Mouse (Mus musculus): ENCODE measurements around the gene Gata3. TPM values are rescaled to one million over a fixed set of nuclear protein-coding genes. Genes with fewer than 3 reads are reported as not detected.

Gata3 gene
- polyA plus RNA-seq, 1 experiment from 2014 or later: 21.7 TPM

GRCm38 (mm10) chr2:9876621-9877325 lies 13.1 kb downstream of the Gata3 start:
- 2% methylated on average over 31 of the region's 31 CpGs for WGBS
- Histone ChIP-seq H3K36me3 (0 out of 2 replicates have a peak, but pooled peaks cover 4% of the 10 kb centered on the region), H3K27me3 (ENCODE audit: insufficient read depth, poor library complexity, severe bottlenecking) (peaks cover 70% of the 10 kb centered on the region), H3K27ac (peak overlapping the region; percentile 84), H3K9me3 (no peaks in the 10 kb centered on the region), H3K4me3 (peak overlapping the region; percentile 71), H3K4me1 (peaks cover 49% of the 10 kb centered on the region)
- DNase-seq (ENCODE audit: low spot score): no peak

GRCm38 (mm10) chr2:9875676-9876357 lies 14.0 kb downstream of the Gata3 start:
- Histone ChIP-seq H3K27ac (no peak overlapping the region), H3K36me3 (0 out of 2 replicates have a peak, but pooled peaks cover 6% of the 10 kb centered on the region), H3K27me3 (ENCODE audit: insufficient read depth, poor library complexity, severe bottlenecking) (peaks cover 70% of the 10 kb centered on the region), H3K9me3 (no peaks in the 10 kb centered on the region), H3K4me3 (peak overlapping the region; percentile 71), H3K4me1 (peaks cover 48% of the 10 kb centered on the region)
- DNase-seq (ENCODE audit: low spot score): no peak
- 17% methylated on average over 12 of the region's 12 CpGs for WGBS

- no peak for DNase-seq (ENCODE audit: low spot score)
- peaks cover 70% of the 10 kb centered on the region for H3K27me3 ChIP-seq (ENCODE audit: insufficient read depth, poor library complexity, severe bottlenecking)
- no peak overlapping the region for H3K27ac ChIP-seq
- H3K9me3 ChIP-seq: no peaks in the 10 kb centered on the region
- H3K4me3 ChIP-seq: peak overlapping the region; percentile 71; the same call in 1 of the 2 replicates
- H3K36me3 ChIP-seq: 0 out of 2 replicates have a peak, but pooled peaks cover 6% of the 10 kb centered on the region
- peaks cover 48% of the 10 kb centered on the region for H3K4me1 ChIP-seq
- under 1% methylated on average over 4 of the region's 4 CpGs for WGBS
Observed at GRCm38 (mm10) chr2:9875220-9875619, 14.6 kb downstream of the Gata3 start.

- Histone ChIP-seq H3K36me3 (0 out of 2 replicates have a peak, but pooled peaks cover 6% of the 10 kb centered on the region), H3K27me3 (ENCODE audit: insufficient read depth, poor library complexity, severe bottlenecking) (peaks cover 74% of the 10 kb centered on the region), H3K4me1 (peaks cover 48% of the 10 kb centered on the region), H3K9me3 (no peaks in the 10 kb centered on the region), H3K4me3 (peak overlapping the region; percentile 71), H3K27ac (peak overlapping the region; percentile 70)
- 7% methylated on average over 39 of the region's 39 CpGs for WGBS
- DNase-seq (ENCODE audit: low spot score): no peak
Observed at GRCm38 (mm10) chr2:9874467-9875219, 15.2 kb downstream of the Gata3 start.

- no peaks in the 10 kb centered on the region for H3K9me3 ChIP-seq
- H3K36me3 ChIP-seq: 0 out of 2 replicates have a peak, but pooled peaks cover 6% of the 10 kb centered on the region
- H3K4me1 ChIP-seq: peaks cover 48% of the 10 kb centered on the region
- DNase-seq (ENCODE audit: low spot score): no peak
- H3K4me3 ChIP-seq: peak overlapping the region; percentile 71; the same call in 1 of the 2 replicates
- no peak overlapping the region for H3K27ac ChIP-seq
- 32% methylated on average over 2 of the region's 2 CpGs for whole genome bisulfite sequencing
- H3K27me3 ChIP-seq (ENCODE audit: insufficient read depth, poor library complexity, severe bottlenecking): peaks cover 81% of the 10 kb centered on the region
Observed at GRCm38 (mm10) chr2:9873757-9874156, 16.1 kb downstream of the Gata3 start.

GRCm38 (mm10) chr2:9872682-9873081 lies 17.2 kb downstream of the Gata3 start:
- Histone ChIP-seq H3K4me1 (peaks cover 48% of the 10 kb centered on the region), H3K27ac (peak overlapping the region; percentile 73; the same call in 1 of the 2 replicates), H3K4me3 (peak overlapping the region; percentile 33), H3K9me3 (no peaks in the 10 kb centered on the region), H3K27me3 (ENCODE audit: insufficient read depth, poor library complexity, severe bottlenecking) (peaks cover 78% of the 10 kb centered on the region), H3K36me3 (0 out of 2 replicates have a peak, but pooled peaks cover 6% of the 10 kb centered on the region)
- DNase-seq (ENCODE audit: low spot score): no peak
- WGBS: 8% methylated on average over 12 of the region's 12 CpGs

- H3K36me3 ChIP-seq: 0 out of 2 replicates have a peak, but pooled peaks cover 6% of the 10 kb centered on the region
- H3K4me1 ChIP-seq: peaks cover 41% of the 10 kb centered on the region
- no peak for DNase-seq (ENCODE audit: low spot score)
- no peak overlapping the region for H3K4me3 ChIP-seq
- H3K27me3 ChIP-seq (ENCODE audit: insufficient read depth, poor library complexity, severe bottlenecking): peaks cover 70% of the 10 kb centered on the region
- H3K27ac ChIP-seq: peak overlapping the region; percentile 12
- H3K9me3 ChIP-seq: no peaks in the 10 kb centered on the region
- 16% methylated on average over 6 of the region's 6 CpGs for WGBS
Observed at GRCm38 (mm10) chr2:9871798-9872197, 18.0 kb downstream of the Gata3 start.

- Histone ChIP-seq H3K36me3 (0 out of 2 replicates have a peak, but pooled peaks cover 6% of the 10 kb centered on the region), H3K27me3 (ENCODE audit: insufficient read depth, poor library complexity, severe bottlenecking) (peaks cover 64% of the 10 kb centered on the region), H3K9me3 (no peaks in the 10 kb centered on the region), H3K27ac (peak overlapping the region; percentile 69), H3K4me3 (no peak overlapping the region), H3K4me1 (peaks cover 41% of the 10 kb centered on the region)
- DNase-seq (ENCODE audit: low spot score): no peak
- WGBS: 11% methylated on average over 4 of the region's 4 CpGs
Observed at GRCm38 (mm10) chr2:9871141-9871716, 18.6 kb downstream of the Gata3 start.

GRCm38 (mm10) chr2:9867092-9867825 lies 22.6 kb downstream of the Gata3 start:
- no peaks in the 10 kb centered on the region for H3K9me3 ChIP-seq
- WGBS: 60% methylated on average over 12 of the region's 12 CpGs
- no peak for DNase-seq (ENCODE audit: low spot score)

GRCm38 (mm10) chr2:9860698-9861097 lies 29.1 kb downstream of the Gata3 start:
- Histone ChIP-seq H3K27ac (no peak overlapping the region), H3K4me3 (no peak overlapping the region), H3K9me3 (no peaks in the 10 kb centered on the region), H3K27me3 (ENCODE audit: insufficient read depth, poor library complexity, severe bottlenecking) (no peaks in the 10 kb centered on the region), H3K36me3 (no peaks in the 10 kb centered on the region), H3K4me1 (no peaks in the 10 kb centered on the region)
- 84% methylated on average over 5 of the region's 5 CpGs for WGBS
- no peak for DNase-seq (ENCODE audit: low spot score)

More at GRCm38 (mm10) chr2:9867092-9867825, 22.6 kb downstream of the Gata3 start:
- Histone ChIP-seq H3K27ac (no peak overlapping the region), H3K4me1 (peaks cover 15% of the 10 kb centered on the region), H3K4me3 (no peak overlapping the region), H3K36me3 (0 out of 2 replicates have a peak, but pooled peaks cover 2% of the 10 kb centered on the region), H3K27me3 (ENCODE audit: insufficient read depth, poor library complexity, severe bottlenecking) (peaks cover 28% of the 10 kb centered on the region)

- no peak for DNase-seq (ENCODE audit: low spot score)
- 50% methylated on average over 4 of the region's 4 CpGs for WGBS
- H3K9me3 ChIP-seq: no peaks in the 10 kb centered on the region
- H3K27ac ChIP-seq: no peak overlapping the region
- 0 out of 2 replicates have a peak, but pooled peaks cover 7% of the 10 kb centered on the region for H3K4me1 ChIP-seq
- H3K4me3 ChIP-seq: no peak overlapping the region
- no peaks in the 10 kb centered on the region for H3K36me3 ChIP-seq
- no peaks in the 10 kb centered on the region for H3K27me3 ChIP-seq (ENCODE audit: insufficient read depth, poor library complexity, severe bottlenecking)
Observed at GRCm38 (mm10) chr2:9855861-9856260, 34.0 kb downstream of the Gata3 start.

Measured in heart, embryonic 10.5 days (tissue).